Mouse (Mus musculus): ENCODE data around the gene Sorcs2.
"Not testable (repeated sequence)": the region's sequence is repeated elsewhere in the genome, so short reads cannot be mapped to it uniquely, and the experiment has no call there.

The Sorcs2 gene

DNA sequence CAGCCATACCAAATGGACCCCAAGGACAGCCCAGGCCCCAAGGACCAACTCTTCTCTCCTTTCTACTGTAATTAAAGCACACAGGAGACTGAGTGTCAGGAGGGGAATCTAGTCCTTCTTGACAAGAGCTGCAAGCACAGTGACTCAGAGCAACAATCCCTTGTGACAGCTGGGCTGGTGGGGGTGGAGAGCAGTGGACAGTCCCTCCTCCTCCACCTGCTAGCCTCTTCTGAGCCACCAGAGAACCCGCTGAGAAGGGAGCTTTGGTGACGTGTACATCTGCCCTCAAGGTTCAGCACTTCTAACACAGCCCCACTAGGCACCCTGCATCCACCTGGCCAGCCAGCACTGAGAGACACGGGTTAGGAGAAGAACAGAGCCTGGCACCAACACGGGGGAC, 96.8 kb downstream of the Sorcs2 start:
- DNase-seq (ENCODE audit: low spot score in 2 of 2), result no peak

GRCm38 (mm10) chr5:36298049-36298448, 99.9 kb downstream of the Sorcs2 start:
- no peak for DNase-seq (ENCODE audit: low spot score in 2 of 2)

DNA sequence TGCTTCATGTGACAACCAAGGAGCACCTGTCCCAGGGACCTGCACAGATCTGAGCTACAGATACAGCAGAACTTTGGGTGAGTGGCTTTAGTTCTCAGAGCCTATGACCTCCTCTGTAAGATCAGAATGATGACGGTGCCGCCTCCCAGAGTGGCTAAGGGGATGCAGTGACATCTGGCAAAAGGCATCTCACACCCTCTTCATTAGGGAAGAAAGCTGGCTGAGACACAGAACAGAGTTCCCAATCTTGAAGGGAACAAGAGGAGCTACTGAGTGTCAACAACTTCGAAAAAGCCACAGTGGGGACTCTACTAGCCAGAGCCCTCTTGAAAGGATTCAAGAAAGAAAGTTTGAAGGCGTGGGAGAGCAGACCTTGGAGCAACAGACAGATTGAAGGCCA, 100.7 kb downstream of the Sorcs2 start:
- DNase-seq (ENCODE audit: low spot score in 2 of 2), result no peak

DNA sequence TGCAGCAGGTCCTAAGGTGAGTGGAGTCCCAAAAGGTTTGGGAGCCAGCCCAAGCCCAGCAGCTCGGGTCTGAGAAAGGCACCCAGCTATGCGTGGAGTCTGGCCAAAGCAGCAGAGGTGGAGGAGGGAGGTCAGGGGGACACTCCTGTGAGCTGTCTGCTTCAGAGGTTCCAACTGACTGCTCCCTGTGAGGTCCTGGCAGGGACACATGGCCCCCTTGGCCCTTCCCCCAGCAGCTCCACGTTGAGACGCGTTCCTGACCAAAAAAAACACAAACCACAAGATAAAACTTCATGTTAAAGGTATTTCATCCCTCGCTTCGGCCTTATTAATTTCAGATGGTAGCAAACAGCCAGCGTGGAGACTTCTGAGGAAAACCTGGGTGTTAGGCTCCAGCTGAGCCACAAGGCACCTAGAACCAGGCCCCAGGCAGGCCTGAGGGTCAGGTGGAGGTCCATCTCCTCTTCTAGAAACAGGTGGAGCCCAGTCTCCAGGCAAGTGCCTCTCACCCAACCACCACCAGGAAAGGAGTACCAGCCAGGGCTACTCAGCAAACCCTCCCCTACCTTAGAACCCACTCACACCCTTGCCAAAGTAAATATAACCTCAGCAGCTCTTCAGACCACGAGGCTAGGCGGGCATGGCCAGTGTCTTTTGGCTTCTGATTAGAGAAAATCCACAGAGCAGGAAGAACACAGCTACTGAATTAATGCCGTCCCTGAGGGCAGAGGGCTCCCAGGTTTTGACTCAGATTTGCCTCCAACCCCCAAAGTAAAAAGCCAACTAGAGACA, 104.6 kb downstream of the Sorcs2 start:
- DNase-seq (ENCODE audit: low spot score in 2 of 2), result no peak

DNA sequence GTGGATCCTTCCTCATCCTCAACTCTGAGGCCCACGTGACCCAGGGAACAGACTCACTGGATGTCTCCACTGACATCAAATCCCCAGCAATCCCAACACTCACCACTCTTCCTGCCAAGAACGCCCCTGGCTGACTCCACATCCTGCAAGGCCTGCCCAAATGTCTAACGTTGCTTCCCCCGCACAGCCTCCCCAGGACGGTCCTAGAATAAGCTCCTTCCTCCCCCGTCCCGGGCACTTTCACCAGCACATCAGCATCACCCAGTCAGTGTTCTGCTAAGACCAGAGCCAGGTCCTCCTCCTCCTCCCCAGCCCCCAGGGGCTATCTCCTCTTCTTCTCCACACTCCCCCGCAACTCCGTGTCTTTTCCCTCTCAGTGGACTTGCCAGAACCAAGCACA, 105.6 kb downstream of the Sorcs2 start:
- no peak for DNase-seq (ENCODE audit: low spot score in 2 of 2)

- DNase-seq (ENCODE audit: low spot score in 2 of 2), result peak in 1 of 2 experiments; percentile 43
Measured at GRCm38 (mm10) chr5:36291191-36291590, 106.7 kb downstream of the Sorcs2 start.

DNA sequence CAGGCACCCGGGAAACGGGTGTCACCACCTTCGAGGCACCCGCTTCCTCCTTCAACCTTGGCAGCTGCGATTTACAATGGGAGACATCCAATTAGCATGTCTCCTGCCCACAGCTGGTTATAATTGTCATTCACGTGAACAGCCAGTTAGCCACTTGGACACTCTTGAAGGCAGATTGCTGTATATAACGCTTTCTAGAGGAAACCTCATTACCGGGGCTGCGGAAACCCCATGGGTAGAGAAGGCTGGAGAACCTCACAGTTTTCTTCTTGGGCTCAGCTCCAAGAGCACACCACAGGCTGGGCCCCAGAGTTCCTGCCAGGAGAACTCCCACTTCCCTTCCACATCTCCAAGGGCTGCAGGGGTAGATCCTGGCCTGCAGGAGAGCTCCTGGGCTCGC, 112.5 kb downstream of the Sorcs2 start:
- no peak for DNase-seq (ENCODE audit: low spot score in 2 of 2)

- DNase-seq (ENCODE audit: low spot score in 2 of 2), result no peak
Measured at GRCm38 (mm10) chr5:36279896-36280295, 118.0 kb downstream of the Sorcs2 start.

- no peak for DNase-seq (ENCODE audit: low spot score in 2 of 2)
Measured at GRCm38 (mm10) chr5:36274684-36275394, 123.1 kb downstream of the Sorcs2 start.

DNA sequence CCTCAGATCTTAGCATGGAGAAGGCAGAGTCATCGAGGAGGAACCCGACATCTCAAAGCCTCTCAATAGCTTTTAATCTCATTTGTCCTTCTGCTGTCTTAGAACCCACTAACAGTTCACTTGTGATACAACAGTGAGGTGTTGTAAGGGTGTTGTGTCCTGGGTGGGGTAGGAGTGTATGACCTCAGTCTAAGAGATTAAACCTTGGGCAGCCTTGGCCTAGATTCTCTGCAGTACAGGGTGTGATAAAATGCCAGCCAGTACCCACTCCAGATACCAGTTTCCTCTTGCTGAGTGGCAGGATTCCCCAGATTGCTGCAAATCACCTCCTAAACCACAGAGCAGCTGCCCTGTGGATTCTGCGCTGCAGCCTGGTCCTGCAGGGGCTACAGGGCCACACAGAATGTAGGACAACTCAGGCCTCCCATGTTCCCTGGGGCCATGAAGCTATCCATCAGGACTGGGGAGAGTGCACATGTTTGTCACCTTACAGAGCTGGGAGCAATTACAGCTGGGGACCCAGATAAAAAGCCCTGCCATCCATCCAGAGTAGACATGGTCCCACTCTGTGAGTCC, 130.7 kb downstream of the Sorcs2 start:
- DNase-seq (ENCODE audit: low spot score in 2 of 2), result no peak

- DNase-seq (ENCODE audit: low spot score in 2 of 2), result no peak
Measured at GRCm38 (mm10) chr5:36260862-36261261, 137.1 kb downstream of the Sorcs2 start.

DNA sequence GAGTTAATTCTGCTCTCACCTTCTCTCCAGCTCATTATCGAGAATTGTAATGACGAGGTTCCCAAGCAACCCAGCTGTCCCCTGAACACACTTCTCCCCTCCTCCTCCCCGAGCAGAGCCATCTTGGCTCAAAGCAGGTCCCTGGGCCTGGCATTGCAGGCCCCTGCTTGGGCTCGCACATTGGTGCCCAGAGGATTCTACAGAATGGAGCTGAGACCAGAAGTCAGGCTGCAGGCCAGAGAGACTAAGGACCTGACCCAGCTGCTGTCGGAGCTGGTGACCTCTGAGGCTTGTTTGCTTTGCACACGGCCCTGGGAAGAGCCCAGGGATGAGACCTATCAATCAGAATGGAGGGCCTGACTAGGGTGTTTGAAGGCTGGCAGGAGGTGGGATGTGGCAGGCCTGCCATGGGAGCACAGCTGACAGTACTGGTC, 138.2 kb downstream of the Sorcs2 start:
- no peak for DNase-seq (ENCODE audit: low spot score in 2 of 2)

- no peak for DNase-seq (ENCODE audit: low spot score in 2 of 2)
Measured at GRCm38 (mm10) chr5:36258387-36259181, 139.4 kb downstream of the Sorcs2 start.

GRCm38 (mm10) chr5:36257008-36257407, 140.9 kb downstream of the Sorcs2 start:
- no peak for DNase-seq (ENCODE audit: low spot score in 2 of 2)

DNA sequence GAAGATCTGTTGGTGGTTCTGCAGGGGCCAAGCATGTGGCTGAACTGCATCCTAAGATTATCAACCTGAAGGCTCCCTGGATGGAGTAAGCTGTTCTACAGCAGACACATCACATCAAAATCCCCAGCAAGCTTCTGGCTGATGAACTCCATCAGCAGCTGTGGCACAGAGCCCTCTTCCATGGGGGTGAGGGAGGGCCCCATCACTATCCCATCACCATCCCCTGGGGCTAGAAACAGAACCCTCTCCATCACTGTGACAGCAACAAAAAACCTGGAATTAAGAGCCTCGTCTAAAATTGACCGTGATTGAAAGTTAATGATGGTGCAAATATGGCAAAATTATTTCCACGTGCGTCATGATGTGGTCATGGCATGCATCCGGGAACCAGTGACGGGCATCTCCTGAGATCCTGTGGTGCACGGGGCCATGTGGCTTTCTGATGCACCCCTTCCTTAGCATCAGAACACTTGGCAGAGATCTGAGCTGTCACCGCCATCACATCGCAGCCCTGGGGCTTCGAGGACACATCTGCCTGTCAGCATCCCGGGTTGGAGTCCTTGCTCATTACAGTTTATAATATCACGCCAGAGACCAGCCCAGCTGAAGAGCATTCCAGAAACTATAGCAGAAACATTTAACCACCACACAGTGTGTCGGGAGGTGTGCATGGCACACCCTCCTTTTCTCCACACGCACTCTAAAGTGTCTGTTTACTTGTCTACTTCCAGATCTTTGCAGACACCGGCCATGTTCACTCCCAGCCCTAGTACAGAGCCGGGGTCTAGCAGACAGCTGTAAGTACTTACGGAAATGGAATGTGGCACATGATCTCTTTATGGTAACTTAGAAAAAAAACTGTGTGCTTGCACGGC, 143.1 kb downstream of the Sorcs2 start:
- no peak for DNase-seq (ENCODE audit: low spot score in 2 of 2)

- no peak for DNase-seq (ENCODE audit: low spot score in 2 of 2)
Measured at GRCm38 (mm10) chr5:36252746-36253504, 145.0 kb downstream of the Sorcs2 start.

DNA sequence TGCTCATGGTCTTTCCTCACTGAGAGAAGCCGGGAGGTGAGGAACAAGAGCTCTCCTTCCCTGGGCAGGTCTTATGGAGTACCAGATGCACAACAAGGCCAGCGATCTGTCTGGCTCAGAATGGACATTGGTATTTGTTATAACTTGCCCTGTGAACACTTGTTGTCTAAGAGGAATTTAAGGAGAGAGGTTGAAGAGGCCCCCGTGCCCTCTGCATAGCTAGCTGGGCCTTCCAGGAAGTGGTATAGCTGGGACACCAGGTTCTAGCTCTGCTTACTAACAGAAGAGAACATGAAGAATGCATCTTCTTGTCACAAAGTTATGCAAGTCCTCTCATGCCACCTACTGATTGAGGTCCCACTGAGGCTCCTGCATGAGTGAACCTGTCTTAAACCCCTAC, 149.9 kb downstream of the Sorcs2 start:
- no peak for DNase-seq (ENCODE audit: low spot score in 2 of 2)

GRCm38 (mm10) chr5:36237526-36237925, 160.4 kb downstream of the Sorcs2 start:
- not testable (repeated sequence) for DNase-seq (ENCODE audit: low spot score in 2 of 2)

DNA sequence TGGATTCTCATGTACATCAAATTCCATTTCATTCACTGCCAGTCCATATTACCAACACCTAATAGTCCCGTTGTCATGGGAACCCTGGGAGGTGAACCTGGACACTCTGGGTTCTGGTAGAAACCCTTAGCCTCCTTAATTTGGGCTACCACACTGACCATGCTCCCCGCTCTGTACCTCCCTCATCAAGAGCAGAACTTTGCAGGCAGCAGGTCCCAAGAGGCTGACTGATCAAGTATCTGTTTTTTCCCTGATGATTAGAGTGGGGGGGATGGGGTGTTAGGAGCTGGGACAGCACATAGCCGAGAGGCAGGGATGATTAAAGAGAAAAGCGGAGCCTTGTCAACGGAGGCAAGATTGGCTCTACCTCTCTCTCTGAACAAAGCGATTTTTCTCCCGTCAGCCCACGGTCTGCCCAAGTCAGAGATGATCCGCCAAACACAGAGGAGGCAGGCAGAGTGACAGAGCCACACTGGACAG, 167.6 kb downstream of the Sorcs2 start:
- DNase-seq (ENCODE audit: low spot score in 2 of 2), result no peak

Measured in natural killer cell, adult 2 months (primary cell).